Mouse (Mus musculus): ENCODE results near the gene Ddost. TPM values are rescaled to one million over a fixed set of nuclear protein-coding genes. Genes with fewer than 3 reads are reported as not detected.

Ddost gene
- total RNA-seq, 1 experiment = 317 TPM

- H3K9ac ChIP-seq (ENCODE audit: insufficient read depth, low read depth, low read length, poor library complexity, severe bottlenecking) = no peak overlapping the region
- H3K4me1 ChIP-seq (ENCODE audit: control insufficient read depth in 2 of 2, insufficient read depth in 2 of 2, low read length in 2 of 2, poor library complexity in 1 of 2) = peaks cover 0 to 3% of the 10 kb centered on the region in 2 experiments; a peak in 1 of 4 replicates
- H3K4me3 ChIP-seq (ENCODE audit: insufficient read depth in 1 of 2, low read depth in 1 of 2, low read length in 2 of 2, poor library complexity in 1 of 2, severe bottlenecking in 1 of 2) = no peak overlapping the region
- DNase-seq (ENCODE audit: low read depth, low spot score) = no peak
- TF ChIP-seq ZC3H11A (IDR thresholded peaks at IDR 0.05; ENCODE audit: borderline replicate concordance, low read depth, low read length) (no peak), CHD2 (IDR thresholded peaks at IDR 0.05; ENCODE audit: low read depth, low read length) (no peak), ZNF384 (IDR thresholded peaks at IDR 0.05; ENCODE audit: low read depth, low read length) (no peak), MAFK (IDR thresholded peaks at IDR 0.05; ENCODE audit: insufficient read depth, low read depth, low read length) (no peak), HCFC1 (IDR thresholded peaks at IDR 0.05; ENCODE audit: borderline replicate concordance, insufficient read depth, low read length) (no peak)
- H3K9me3 ChIP-seq (ENCODE audit: control insufficient read depth, insufficient read depth, low read depth, low read length) = no peaks in the 10 kb centered on the region
- H3K36me3 ChIP-seq (ENCODE audit: control insufficient read depth, insufficient read depth, low read length, poor library complexity, severe bottlenecking) = no peaks in the 10 kb centered on the region
- in situ Hi-C loops (cut with MboI; ENCODE audit: low sequenced_read_pairs in 2 of 2, unreplicated experiment in 2 of 2) = no loop called here
- no peak overlapping the region for H3K27ac ChIP-seq (ENCODE audit: insufficient read depth, low read depth, low read length, poor library complexity, severe bottlenecking)
Measured at GRCm38 (mm10) chr4:138293261-138293948, 11.1 kb upstream of the Ddost start.

GRCm38 (mm10) chr4:138293949-138294550 lies 10.5 kb upstream of the Ddost start:
- in situ Hi-C loops (cut with MboI; ENCODE audit: low sequenced_read_pairs in 2 of 2, unreplicated experiment in 2 of 2) = no loop called here
- TF ChIP-seq HCFC1 (IDR thresholded peaks at IDR 0.05; ENCODE audit: borderline replicate concordance, insufficient read depth, low read length) (no peak), CHD2 (IDR thresholded peaks at IDR 0.05; ENCODE audit: low read depth, low read length) (no peak), MAFK (IDR thresholded peaks at IDR 0.05; ENCODE audit: insufficient read depth, low read depth, low read length) (no peak), ZC3H11A (IDR thresholded peaks at IDR 0.05; ENCODE audit: borderline replicate concordance, low read depth, low read length) (no peak), ZNF384 (IDR thresholded peaks at IDR 0.05; ENCODE audit: low read depth, low read length) (no peak)
- Histone ChIP-seq H3K36me3 (ENCODE audit: control insufficient read depth, insufficient read depth, low read length, poor library complexity, severe bottlenecking) (no peaks in the 10 kb centered on the region), H3K9me3 (ENCODE audit: control insufficient read depth, insufficient read depth, low read depth, low read length) (no peaks in the 10 kb centered on the region), H3K4me1 (ENCODE audit: control insufficient read depth in 2 of 2, insufficient read depth in 2 of 2, low read length in 2 of 2, poor library complexity in 1 of 2) (peaks cover 0 to 1% of the 10 kb centered on the region in 2 experiments; a peak in 1 of 4 replicates), H3K9ac (ENCODE audit: insufficient read depth, low read depth, low read length, poor library complexity, severe bottlenecking) (no peak overlapping the region), H3K27ac (ENCODE audit: insufficient read depth, low read depth, low read length, poor library complexity, severe bottlenecking) (no peak overlapping the region), H3K4me3 (ENCODE audit: insufficient read depth in 1 of 2, low read depth in 1 of 2, low read length in 2 of 2, poor library complexity in 1 of 2, severe bottlenecking in 1 of 2) (no peak overlapping the region)
- no peak for DNase-seq (ENCODE audit: low read depth, low spot score)

- Histone ChIP-seq H3K9ac (ENCODE audit: insufficient read depth, low read depth, low read length, poor library complexity, severe bottlenecking) (no peak overlapping the region), H3K4me1 (ENCODE audit: control insufficient read depth in 2 of 2, insufficient read depth in 2 of 2, low read length in 2 of 2, poor library complexity in 1 of 2) (peaks cover 5 to 7% of the 10 kb centered on the region in 2 experiments; a peak in 2 of 4 replicates), H3K9me3 (ENCODE audit: control insufficient read depth, insufficient read depth, low read depth, low read length) (no peaks in the 10 kb centered on the region), H3K4me3 (ENCODE audit: insufficient read depth in 1 of 2, low read depth in 1 of 2, low read length in 2 of 2, poor library complexity in 1 of 2, severe bottlenecking in 1 of 2) (no peak overlapping the region), H3K36me3 (ENCODE audit: control insufficient read depth, insufficient read depth, low read length, poor library complexity, severe bottlenecking) (no peaks in the 10 kb centered on the region), H3K27ac (ENCODE audit: insufficient read depth, low read depth, low read length, poor library complexity, severe bottlenecking) (no peak overlapping the region)
- TF ChIP-seq MAFK (IDR thresholded peaks at IDR 0.05; ENCODE audit: insufficient read depth, low read depth, low read length) (no peak), ZNF384 (IDR thresholded peaks at IDR 0.05; ENCODE audit: low read depth, low read length) (no peak), CHD2 (IDR thresholded peaks at IDR 0.05; ENCODE audit: low read depth, low read length) (no peak), ZC3H11A (IDR thresholded peaks at IDR 0.05; ENCODE audit: borderline replicate concordance, low read depth, low read length) (no peak), HCFC1 (IDR thresholded peaks at IDR 0.05; ENCODE audit: borderline replicate concordance, insufficient read depth, low read length) (no peak)
- in situ Hi-C loops (cut with MboI; ENCODE audit: low sequenced_read_pairs in 2 of 2, unreplicated experiment in 2 of 2) = no loop called here
- DNase-seq (ENCODE audit: low read depth, low spot score) = no peak
Measured at GRCm38 (mm10) chr4:138301271-138301780, 3.2 kb upstream of the Ddost start.

GRCm38 (mm10) chr4:138303011-138303410 lies 1.5 kb upstream of the Ddost start:
- 0 out of 2 replicates have a peak overlapping the region, but pooled peaks have one; percentile 1 for H3K9ac ChIP-seq (ENCODE audit: insufficient read depth, low read depth, low read length, poor library complexity, severe bottlenecking)

More at GRCm38 (mm10) chr4:138303011-138303410, 1.5 kb upstream of the Ddost start:
- Histone ChIP-seq H3K9me3 (ENCODE audit: control insufficient read depth, insufficient read depth, low read depth, low read length) (no peaks in the 10 kb centered on the region), H3K27ac (ENCODE audit: insufficient read depth, low read depth, low read length, poor library complexity, severe bottlenecking) (no peak overlapping the region), H3K36me3 (ENCODE audit: control insufficient read depth, insufficient read depth, low read length, poor library complexity, severe bottlenecking) (peaks cover 11% of the 10 kb centered on the region; the same call in 1 of the 2 replicates), H3K4me1 (ENCODE audit: control insufficient read depth in 2 of 2, insufficient read depth in 2 of 2, low read length in 2 of 2, poor library complexity in 1 of 2) (peaks cover 5 to 7% of the 10 kb centered on the region in 2 experiments; a peak in 2 of 4 replicates), H3K4me3 (ENCODE audit: insufficient read depth in 1 of 2, low read depth in 1 of 2, low read length in 2 of 2, poor library complexity in 1 of 2, severe bottlenecking in 1 of 2) (no peak overlapping the region)
- in situ Hi-C loops (cut with MboI; ENCODE audit: low sequenced_read_pairs in 2 of 2, unreplicated experiment in 2 of 2) = no loop called here
- no peak for DNase-seq (ENCODE audit: low read depth, low spot score)
- TF ChIP-seq ZC3H11A (IDR thresholded peaks at IDR 0.05; ENCODE audit: borderline replicate concordance, low read depth, low read length) = no peak
- TF ChIP-seq MAFK (IDR thresholded peaks at IDR 0.05; ENCODE audit: insufficient read depth, low read depth, low read length) = no peak
- no peak for TF ChIP-seq CHD2 (IDR thresholded peaks at IDR 0.05; ENCODE audit: low read depth, low read length)
